Mouse (Mus musculus): ENCODE results near the gene Dennd2c.
"Not testable (repeated sequence)": the region's sequence is repeated elsewhere in the genome, so short reads cannot be mapped to it uniquely, and the experiment has no call there.

- TF ChIP-seq CTCF, POLR2A (IDR thresholded peaks at IDR 0.05; ENCODE audit: insufficient read depth, low read depth, low read length): not testable (repeated sequence)
These were observed 113.0 kb downstream of the Dennd2c start for GRCm38 (mm10) chr3:103215399-103215798.
